Mouse (Mus musculus): ENCODE results near the gene Pla2g4f. TPM values are rescaled to one million over a fixed set of nuclear protein-coding genes. Genes with fewer than 3 reads are reported as not detected.

The Pla2g4f gene
- not detected for total RNA-seq (2021)
- long read RNA-seq, experiment 1 = 0 reads
- long read RNA-seq, experiment 2 = 0 reads

- no peak within 1 kb of the TSS for H3K27ac ChIP-seq
- intact Hi-C loops (cut with DNase I) = no loop called here
- no peak within 1 kb of the TSS for H3K4me3 ChIP-seq
- DNase-seq (ENCODE audit: extremely low spot score in 1 of 2, low spot score in 2 of 2) = no peak
- no peak for TF ChIP-seq CTCF (IDR thresholded peaks at IDR 0.05)
Observed at GRCm38 (mm10) chr2:120313976-120314375, at the start of gene Pla2g4f. Gene Pla2g4f, minus strand, starts transcription at chr2:120314165.

- no peak overlapping the region for H3K4me3 ChIP-seq
- no peak for DNase-seq (ENCODE audit: extremely low spot score in 1 of 2, low spot score in 2 of 2)
- intact Hi-C loops (cut with DNase I) = no loop called here
- no peak for TF ChIP-seq CTCF (IDR thresholded peaks at IDR 0.05)
- H3K27ac ChIP-seq = no peak overlapping the region
Observed at GRCm38 (mm10) chr2:120360425-120360824, 46.5 kb upstream of the Pla2g4f start.

- intact Hi-C loops (cut with DNase I) = no loop called here
- peak; percentile 83 to 85 for DNase-seq (ENCODE audit: extremely low spot score in 1 of 2, low spot score in 2 of 2)
- H3K4me3 ChIP-seq = peak within 1 kb of the TSS; percentile 70
- peak within 1 kb of the TSS; percentile 89 for H3K27ac ChIP-seq
- TF ChIP-seq CTCF (IDR thresholded peaks at IDR 0.05) = no peak; the same call in none of the 2 replicates
Observed at GRCm38 (mm10) chr2:120352682-120353646, 39.0 kb upstream of the Pla2g4f start, which contains the start of gene Vps39. Gene Vps39, minus strand, starts transcription at chr2:120353137.

- Histone ChIP-seq H3K27ac (no peak overlapping the region), H3K4me3 (no peak overlapping the region)
- no peak for TF ChIP-seq CTCF (IDR thresholded peaks at IDR 0.05)
- intact Hi-C loops (cut with DNase I) = no loop called here
- no peak for DNase-seq (ENCODE audit: extremely low spot score in 1 of 2, low spot score in 2 of 2)
Observed at GRCm38 (mm10) chr2:120351321-120351720, 37.4 kb upstream of the Pla2g4f start.

GRCm38 (mm10) chr2:120348120-120348519, 34.2 kb upstream of the Pla2g4f start:
- Histone ChIP-seq H3K27ac (no peak overlapping the region), H3K4me3 (no peak overlapping the region)
- intact Hi-C loops (cut with DNase I) = no loop called here
- no peak for TF ChIP-seq CTCF (IDR thresholded peaks at IDR 0.05)
- DNase-seq (ENCODE audit: extremely low spot score in 1 of 2, low spot score in 2 of 2) = no peak

- TF ChIP-seq CTCF (IDR thresholded peaks at IDR 0.05) = no peak
- intact Hi-C loops (cut with DNase I) = no loop called here
- no peak overlapping the region for H3K27ac ChIP-seq
- DNase-seq (ENCODE audit: extremely low spot score in 1 of 2, low spot score in 2 of 2) = no peak
- no peak overlapping the region for H3K4me3 ChIP-seq
Observed at GRCm38 (mm10) chr2:120341741-120342140, 27.8 kb upstream of the Pla2g4f start.

- DNase-seq (ENCODE audit: extremely low spot score in 1 of 2, low spot score in 2 of 2) = no peak
Observed at GRCm38 (mm10) chr2:120337886-120338285, 23.9 kb upstream of the Pla2g4f start.

GRCm38 (mm10) chr2:120331575-120331974, 17.6 kb upstream of the Pla2g4f start:
- intact Hi-C loops (cut with DNase I) = no loop called here
- Histone ChIP-seq H3K27ac (0 out of 2 replicates have a peak overlapping the region, but pooled peaks have one; percentile 19), H3K4me3 (no peak overlapping the region)
- no peak for TF ChIP-seq CTCF (IDR thresholded peaks at IDR 0.05)
- peak in 1 of 2 experiments; percentile 22 for DNase-seq (ENCODE audit: extremely low spot score in 1 of 2, low spot score in 2 of 2)

More at GRCm38 (mm10) chr2:120337886-120338285, 23.9 kb upstream of the Pla2g4f start:
- Histone ChIP-seq H3K4me3 (no peak overlapping the region), H3K27ac (no peak overlapping the region)
- intact Hi-C loops (cut with DNase I) = no loop called here
- TF ChIP-seq CTCF (IDR thresholded peaks at IDR 0.05) = peak; percentile 52

- Histone ChIP-seq H3K4me3 (no peak overlapping the region), H3K27ac (no peak overlapping the region)
- intact Hi-C loops (cut with DNase I) = no loop called here
- no peak for DNase-seq (ENCODE audit: extremely low spot score in 1 of 2, low spot score in 2 of 2)
- TF ChIP-seq CTCF (IDR thresholded peaks at IDR 0.05) = no peak
Observed at GRCm38 (mm10) chr2:120315077-120315476, 1.1 kb upstream of the Pla2g4f start.

GRCm38 (mm10) chr2:120314487-120314886, 522 bp upstream of the Pla2g4f start:
- TF ChIP-seq CTCF (IDR thresholded peaks at IDR 0.05) = no peak
- intact Hi-C loops (cut with DNase I) = no loop called here
- Histone ChIP-seq H3K27ac (no peak overlapping the region), H3K4me3 (no peak overlapping the region)
- no peak for DNase-seq (ENCODE audit: extremely low spot score in 1 of 2, low spot score in 2 of 2)

GRCm38 (mm10) chr2:120312276-120312825, 1.6 kb downstream of the Pla2g4f start:
- intact Hi-C loops (cut with DNase I) = no loop called here
- Histone ChIP-seq H3K27ac (no peak overlapping the region), H3K4me3 (no peak overlapping the region)
- no peak for DNase-seq (ENCODE audit: extremely low spot score in 1 of 2, low spot score in 2 of 2)
- TF ChIP-seq CTCF (IDR thresholded peaks at IDR 0.05) = no peak

GRCm38 (mm10) chr2:120304113-120304512, 9.9 kb downstream of the Pla2g4f start:
- DNase-seq (ENCODE audit: extremely low spot score in 1 of 2, low spot score in 2 of 2) = no peak
- H3K27ac ChIP-seq = no peak overlapping the region
- intact Hi-C loops (cut with DNase I) = no loop called here
- H3K4me3 ChIP-seq = no peak overlapping the region
- TF ChIP-seq CTCF (IDR thresholded peaks at IDR 0.05) = no peak

Data from left cerebral cortex, adult 2 months (tissue).